Mouse (Mus musculus) right cerebral cortex, adult 2 months (tissue): ENCODE results near the gene 9130213A22Rik.

Experiments
- DNase-seq, 2 experiments: peaks; one replicate each; pipeline ENCODE4 v3.0.0; 2021 to 2022; ENCODE audit warnings: low spot score in 2 of 2

Gene 9130213A22Rik

DNA sequence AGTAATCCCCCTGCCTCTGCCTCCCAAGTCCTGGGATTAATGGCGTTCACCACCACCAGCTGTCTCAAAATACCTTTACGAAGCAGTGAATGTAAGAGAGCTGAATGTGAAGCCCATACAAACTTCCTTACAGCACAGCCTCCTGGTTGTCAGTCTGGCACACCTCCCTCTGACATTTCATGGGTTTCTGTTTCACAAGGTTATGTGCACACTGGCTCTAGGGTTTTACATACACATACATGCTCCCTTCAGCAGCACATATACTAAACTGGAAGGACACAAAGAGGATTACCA lies 47.7 kb downstream of the 9130213A22Rik start:
- no peak for DNase-seq

DNA sequence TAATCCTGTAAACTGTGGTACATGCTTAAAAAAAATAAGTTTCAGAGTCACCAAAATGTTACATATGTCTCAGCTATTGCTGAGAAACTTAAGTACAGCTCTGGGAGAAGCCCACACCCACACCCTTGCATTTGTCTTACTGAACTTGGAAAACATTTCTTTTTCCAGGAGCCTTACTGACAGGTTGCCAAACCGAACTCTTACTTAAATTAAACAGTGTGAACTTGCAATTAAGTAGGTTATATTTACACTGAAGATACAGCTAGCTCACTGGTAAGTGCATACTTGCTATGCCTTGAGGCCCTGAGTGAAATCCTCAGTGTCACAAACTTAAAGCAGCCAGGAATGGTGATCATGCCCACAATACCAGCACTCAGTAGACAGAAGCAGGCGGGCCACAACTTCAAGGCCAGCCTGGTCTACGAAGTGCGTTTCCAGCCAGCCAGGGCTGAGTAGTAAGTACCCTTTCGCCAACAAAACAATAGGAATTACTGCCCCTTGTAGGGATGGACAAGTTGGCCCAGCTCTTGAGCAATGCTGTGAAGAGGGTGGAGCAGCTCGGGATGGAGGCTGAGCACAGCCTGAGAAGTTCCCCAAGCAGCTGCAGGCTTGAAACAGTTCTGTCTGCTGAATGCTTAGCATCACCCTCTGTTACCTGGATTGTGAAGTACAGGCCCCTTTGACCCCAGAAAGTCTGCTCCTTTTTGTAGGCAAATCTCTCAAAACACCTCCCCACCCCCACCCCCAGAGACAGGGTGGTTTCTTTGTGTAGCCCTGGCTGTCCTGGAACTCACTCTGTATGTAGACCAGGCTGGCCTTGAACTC lies 48.2 kb downstream of the 9130213A22Rik start:
- DNase-seq = no peak

DNA sequence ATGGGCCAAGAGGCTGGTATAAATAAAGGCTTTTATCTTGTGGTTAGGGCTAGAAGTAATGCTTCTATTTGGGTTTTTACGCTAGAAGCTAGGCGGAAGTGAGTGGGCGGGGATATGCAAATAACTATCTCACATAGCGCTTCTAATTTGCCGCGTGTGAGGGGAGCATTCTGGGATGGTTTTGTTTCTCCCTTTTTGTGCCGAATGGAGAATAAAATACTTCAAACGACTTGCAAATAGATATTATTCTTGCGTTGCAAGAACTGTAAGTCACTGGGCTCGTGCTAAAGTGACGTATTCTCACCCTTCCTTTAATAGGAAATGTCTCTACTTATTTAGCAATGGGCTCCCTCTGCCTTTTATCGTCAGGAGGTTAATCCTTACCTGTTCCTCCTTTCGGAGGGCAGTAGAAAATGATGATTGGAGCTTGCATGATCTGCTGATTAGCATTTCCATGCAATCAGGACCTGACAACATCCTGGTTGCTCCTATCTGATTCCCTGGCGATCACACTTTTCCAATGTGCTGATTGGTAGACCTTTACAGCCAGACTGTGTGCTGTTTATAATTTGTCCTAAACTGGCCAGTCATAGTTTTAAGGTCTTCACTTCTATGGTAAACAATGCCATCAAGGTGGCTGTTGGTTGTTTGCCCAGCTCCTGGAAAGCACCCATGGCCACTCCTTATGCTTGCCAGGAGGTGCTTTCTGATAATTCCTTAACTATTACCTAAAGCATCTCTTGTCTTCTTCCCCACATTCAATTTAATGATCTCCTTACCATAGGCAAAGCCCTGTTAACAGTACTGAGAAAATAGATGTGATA lies 49.1 kb downstream of the 9130213A22Rik start:
- peak; percentile 88 to 91 for DNase-seq

DNA sequence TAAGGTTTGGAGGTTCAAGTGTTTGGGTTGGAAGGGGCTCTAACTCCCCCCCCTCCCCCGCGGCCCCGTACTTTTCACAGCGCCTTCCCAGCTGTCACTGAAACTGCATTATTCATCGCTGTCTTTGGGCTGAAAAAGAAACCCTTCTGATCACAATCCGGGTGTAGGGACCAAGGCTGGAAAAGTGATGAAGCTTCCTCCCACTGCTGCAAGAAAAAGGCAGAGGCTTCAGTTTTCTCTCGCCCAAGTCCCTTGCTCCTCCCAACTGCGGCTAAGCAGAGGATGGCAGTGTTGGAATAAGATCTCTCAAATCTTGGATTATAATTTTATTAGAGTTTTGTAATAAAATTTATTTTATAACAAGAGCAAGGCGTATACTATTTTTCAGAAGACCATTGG lies 49.7 kb downstream of the 9130213A22Rik start:
- DNase-seq = no peak

DNA sequence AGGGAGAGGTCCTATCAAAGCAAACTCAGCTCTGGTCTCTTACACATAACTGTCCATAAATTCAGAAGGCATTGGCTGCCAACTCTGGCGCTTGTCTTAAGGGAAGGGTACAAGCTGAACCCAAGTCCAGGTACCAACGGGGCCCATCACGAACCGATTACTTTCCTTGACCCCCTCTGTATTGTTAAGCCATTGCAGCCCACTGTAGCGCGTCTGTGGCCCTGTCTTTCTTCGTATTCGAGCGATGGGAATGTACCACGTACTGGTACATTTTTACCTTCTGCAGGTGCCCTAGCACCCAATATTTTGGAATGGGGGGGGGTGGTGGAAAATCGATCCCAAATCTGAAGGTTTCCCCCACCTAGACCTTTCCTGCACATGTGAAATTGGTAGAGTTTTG lies 50.2 kb downstream of the 9130213A22Rik start:
- DNase-seq = no peak

DNA sequence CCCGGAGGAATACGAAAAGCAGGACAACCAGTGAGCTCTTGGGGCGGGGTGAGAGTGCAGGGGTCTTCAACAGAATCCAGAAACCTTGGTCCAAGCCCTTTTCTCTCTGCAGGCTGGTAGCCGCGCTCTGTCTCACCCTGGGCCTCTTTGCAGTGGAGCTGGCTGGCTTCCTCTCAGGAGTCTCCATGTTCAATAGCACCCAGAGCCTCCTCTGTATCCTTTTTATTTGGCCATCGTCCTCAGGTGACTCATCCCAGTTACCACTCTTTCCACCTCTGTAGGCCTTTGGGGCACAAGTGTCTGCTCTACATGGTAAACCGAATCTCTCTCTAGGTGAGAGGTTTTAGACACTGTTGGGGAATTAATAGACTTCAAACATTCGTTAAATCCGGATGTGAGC lies 51.1 kb downstream of the 9130213A22Rik start:
- DNase-seq = no peak

DNA sequence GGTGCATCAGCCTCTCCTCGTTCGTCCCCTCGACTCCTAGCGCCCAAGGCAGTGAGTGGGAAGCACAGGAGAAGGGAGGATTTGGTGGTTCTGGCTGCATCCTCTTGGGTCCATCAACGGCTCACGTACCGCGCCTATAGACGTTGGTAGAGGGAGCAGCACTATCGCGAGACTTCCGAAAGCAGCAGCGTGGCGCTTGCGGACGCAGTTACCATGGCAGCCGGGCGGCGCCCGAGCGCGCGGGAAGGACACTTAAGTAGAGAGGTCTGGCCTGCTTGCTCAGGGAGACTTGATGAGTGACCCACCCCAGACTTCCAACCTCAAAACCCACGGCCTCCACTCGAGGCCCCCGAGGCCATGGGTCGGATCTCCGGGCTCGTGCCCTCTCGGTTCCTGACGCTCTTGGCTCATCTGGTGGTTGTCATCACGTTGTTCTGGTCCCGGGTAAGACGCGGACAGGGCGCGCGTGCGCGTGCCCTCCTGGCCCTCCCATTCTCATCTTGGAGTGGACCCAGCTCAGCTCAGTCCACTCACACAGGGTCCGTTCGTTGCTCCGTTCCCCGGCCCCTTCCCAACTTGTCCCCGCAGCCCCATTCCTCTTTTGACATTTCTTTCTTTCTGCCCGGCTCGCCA lies 51.7 kb downstream of the 9130213A22Rik start, which contains the start of gene Tmem107:
Tmem107 (plus strand) TSS at position 217 of the 633 bp plus-strand sequence.
- DNase-seq = peak; percentile 94 to 97

DNA sequence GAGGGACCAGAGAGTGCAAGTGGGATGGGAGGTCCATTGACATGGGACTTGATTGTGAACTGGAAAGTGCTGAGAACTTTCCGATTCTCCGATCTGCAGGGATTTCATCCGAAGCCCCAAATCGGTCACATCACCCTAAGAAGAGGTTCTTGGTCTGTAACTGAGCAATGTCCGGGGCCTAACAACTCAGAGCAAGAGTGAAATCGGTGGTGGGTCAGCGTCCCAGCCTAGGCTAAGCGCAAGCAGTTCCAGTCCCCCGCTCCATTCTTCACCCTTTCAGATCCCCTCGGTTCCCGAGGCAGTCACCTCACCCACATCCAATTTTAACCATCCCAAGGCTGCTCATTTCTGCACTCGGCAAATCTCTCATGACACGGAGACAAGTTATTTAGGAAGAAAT lies 52.3 kb downstream of the 9130213A22Rik start:
- DNase-seq = no peak
